Mouse (Mus musculus): ENCODE results near the gene Kcnab2. TPM values are rescaled to one million over a fixed set of nuclear protein-coding genes. Genes with fewer than 3 reads are reported as not detected.

The Kcnab2 gene
- total RNA-seq, 2 experiments from 2014 or later: 382 to 428 TPM

- no peak for DNase-seq (ENCODE audit: low spot score in 2 of 2)
Measured at GRCm38 (mm10) chr4:152454153-152454552, 23.5 kb downstream of the Kcnab2 start.

- peak; percentile 79 to 90 for DNase-seq (ENCODE audit: low spot score in 2 of 2)
Measured at GRCm38 (mm10) chr4:152453079-152453478, 24.6 kb downstream of the Kcnab2 start.

GRCm38 (mm10) chr4:152451371-152451770 is 26.3 kb downstream of the Kcnab2 start:
- DNase-seq (ENCODE audit: low spot score in 2 of 2): no peak

GRCm38 (mm10) chr4:152448666-152449018 is 29.0 kb downstream of the Kcnab2 start:
- no peak for DNase-seq (ENCODE audit: low spot score in 2 of 2)

- no peak for DNase-seq (ENCODE audit: low spot score in 2 of 2)
Measured at GRCm38 (mm10) chr4:152447731-152448665, 29.7 kb downstream of the Kcnab2 start.

- DNase-seq (ENCODE audit: low spot score in 2 of 2): no peak
Measured at GRCm38 (mm10) chr4:152446178-152446577, 31.5 kb downstream of the Kcnab2 start.

- no peak for DNase-seq (ENCODE audit: low spot score in 2 of 2)
Measured at GRCm38 (mm10) chr4:152441536-152441935, 36.1 kb downstream of the Kcnab2 start.

- DNase-seq (ENCODE audit: low spot score in 2 of 2): no peak
Measured at GRCm38 (mm10) chr4:152440882-152441281, 36.8 kb downstream of the Kcnab2 start.

GRCm38 (mm10) chr4:152435255-152435654 is 42.4 kb downstream of the Kcnab2 start:
- DNase-seq (ENCODE audit: low spot score in 2 of 2): peak; percentile 79 to 87

- DNase-seq (ENCODE audit: low spot score in 2 of 2): peak; percentile 93 to 98
Measured at GRCm38 (mm10) chr4:152434836-152435235, 42.8 kb downstream of the Kcnab2 start.

- peak; percentile 63 to 65 for DNase-seq (ENCODE audit: low spot score in 2 of 2)
Measured at GRCm38 (mm10) chr4:152432308-152432707, 45.4 kb downstream of the Kcnab2 start.

GRCm38 (mm10) chr4:152428259-152428658 is 49.4 kb downstream of the Kcnab2 start:
- peak; percentile 62 to 69 for DNase-seq (ENCODE audit: low spot score in 2 of 2)

- DNase-seq (ENCODE audit: low spot score in 2 of 2): no peak
Measured at GRCm38 (mm10) chr4:152424922-152425321, 52.7 kb downstream of the Kcnab2 start.

GRCm38 (mm10) chr4:152424341-152424740 is 53.3 kb downstream of the Kcnab2 start:
- DNase-seq (ENCODE audit: low spot score in 2 of 2): no peak

- peak in 1 of 2 experiments; percentile 42 for DNase-seq (ENCODE audit: low spot score in 2 of 2)
Measured at GRCm38 (mm10) chr4:152423576-152423975, 54.1 kb downstream of the Kcnab2 start.

- DNase-seq (ENCODE audit: low spot score in 2 of 2): no peak
Measured at GRCm38 (mm10) chr4:152418229-152419060, 59.2 kb downstream of the Kcnab2 start.

GRCm38 (mm10) chr4:152412524-152413080 is 65.1 kb downstream of the Kcnab2 start:
- DNase-seq (ENCODE audit: low spot score in 2 of 2): no peak

GRCm38 (mm10) chr4:152410961-152411360 is 66.7 kb downstream of the Kcnab2 start:
- DNase-seq (ENCODE audit: low spot score in 2 of 2): no peak

- DNase-seq (ENCODE audit: low spot score in 2 of 2): no peak
Measured at GRCm38 (mm10) chr4:152406531-152406930, 71.1 kb downstream of the Kcnab2 start.

GRCm38 (mm10) chr4:152405671-152406201 is 71.9 kb downstream of the Kcnab2 start:
- DNase-seq (ENCODE audit: low spot score in 2 of 2): no peak

- DNase-seq (ENCODE audit: low spot score in 2 of 2): no peak
Measured at GRCm38 (mm10) chr4:152405143-152405542, 72.5 kb downstream of the Kcnab2 start.
